Mouse (Mus musculus): Measurements from ENCODE around the gene Cc2d2b.

Gene Cc2d2b

DNA sequence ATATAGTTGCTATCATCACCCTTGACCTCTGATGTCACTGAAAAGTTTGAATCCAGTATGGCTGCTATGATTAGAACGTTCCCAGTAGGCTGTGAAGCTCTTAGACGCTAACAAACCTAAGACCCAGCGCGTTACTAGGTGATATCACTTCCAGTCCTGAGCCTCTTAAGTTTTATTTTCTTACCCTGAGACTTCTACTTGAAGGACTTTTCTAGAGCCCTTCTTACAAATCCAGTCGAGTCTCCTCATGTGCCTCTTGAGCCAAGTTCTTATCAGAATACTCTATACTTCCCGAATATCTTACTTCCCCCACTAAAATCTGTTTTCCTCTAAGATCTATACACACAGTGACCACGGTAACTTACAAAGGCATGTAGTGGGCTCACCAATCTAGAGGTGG, 89.7 kb downstream of the Cc2d2b start:
- no peak for DNase-seq

DNA sequence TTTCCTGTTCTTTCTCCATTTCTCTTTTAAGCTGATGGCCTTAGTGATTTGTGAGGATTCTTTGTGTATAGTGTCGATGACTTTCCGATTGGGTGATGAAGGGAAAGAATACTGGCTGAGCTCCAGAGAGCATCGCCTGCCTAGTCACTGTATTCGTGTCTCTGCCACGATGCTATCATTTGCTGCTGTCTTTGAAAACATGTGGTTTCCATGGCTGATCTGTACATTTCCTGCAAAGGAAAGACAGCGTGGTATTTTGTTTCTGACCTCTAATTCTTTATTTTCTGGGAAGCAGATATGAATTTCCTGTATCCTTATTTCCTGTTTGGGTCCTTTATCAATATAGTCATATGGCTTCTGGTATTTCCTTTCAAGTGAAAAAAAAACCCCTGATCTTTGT, 91.8 kb downstream of the Cc2d2b start:
- DNase-seq = no peak

DNA sequence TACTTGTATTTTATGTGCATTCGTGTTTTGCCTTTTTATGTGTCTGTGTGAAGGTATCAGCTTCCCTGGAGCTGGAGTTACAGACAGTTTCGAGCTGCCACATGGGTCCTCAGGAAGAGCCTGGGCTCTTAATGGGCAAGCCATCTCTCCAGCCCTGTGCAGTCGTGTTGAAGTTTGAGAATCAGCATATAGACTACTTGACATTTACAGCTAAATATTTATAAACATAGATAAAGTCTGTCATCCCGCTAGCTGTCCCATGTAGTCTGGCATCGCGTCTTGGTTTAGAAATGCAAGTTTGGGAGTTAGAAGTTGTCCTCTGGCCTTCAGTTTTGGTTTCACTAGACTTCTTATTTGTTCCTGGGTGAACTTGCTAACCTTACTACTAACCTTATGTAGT, 92.5 kb downstream of the Cc2d2b start:
- no peak for DNase-seq

DNA sequence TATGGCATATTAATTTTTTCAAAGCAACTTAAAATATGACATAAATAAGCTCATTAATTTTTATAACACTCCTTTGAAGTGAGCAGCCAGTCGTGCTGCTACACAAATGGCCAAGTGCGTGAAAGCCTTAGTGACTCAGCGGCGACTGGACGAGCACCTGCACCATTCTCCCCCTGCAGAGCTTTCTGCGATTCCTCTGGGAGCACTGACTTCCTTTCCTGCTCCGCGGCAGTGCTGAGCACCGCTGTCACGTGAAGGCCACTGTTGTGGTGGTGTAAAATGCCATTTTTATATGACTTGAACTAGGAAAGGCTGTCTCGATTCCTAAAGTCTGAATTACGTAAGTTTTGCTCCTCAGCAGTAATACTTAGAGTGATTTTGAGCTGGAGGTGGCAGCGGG, 93.0 kb downstream of the Cc2d2b start:
- no peak for DNase-seq

DNA sequence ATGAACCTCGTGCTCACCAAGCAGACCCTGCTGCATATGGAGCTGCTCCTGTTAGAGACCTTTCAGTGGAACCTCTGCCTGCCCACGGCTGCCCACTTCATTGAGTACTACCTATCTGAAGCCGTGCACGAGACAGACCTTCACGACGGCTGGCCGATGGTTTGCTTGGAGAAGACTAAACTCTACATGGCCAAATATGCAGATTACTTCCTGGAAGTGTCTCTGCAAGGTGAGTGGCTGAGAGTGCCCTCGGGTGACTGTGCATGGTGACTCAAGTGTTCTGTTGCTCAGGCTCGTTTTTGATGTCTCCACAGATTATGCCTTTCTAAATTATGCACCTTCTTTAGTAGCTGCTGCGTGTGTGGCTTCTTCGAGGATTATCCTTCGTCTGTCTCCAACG, 96.2 kb downstream of the Cc2d2b start:
- DNase-seq = no peak

DNA sequence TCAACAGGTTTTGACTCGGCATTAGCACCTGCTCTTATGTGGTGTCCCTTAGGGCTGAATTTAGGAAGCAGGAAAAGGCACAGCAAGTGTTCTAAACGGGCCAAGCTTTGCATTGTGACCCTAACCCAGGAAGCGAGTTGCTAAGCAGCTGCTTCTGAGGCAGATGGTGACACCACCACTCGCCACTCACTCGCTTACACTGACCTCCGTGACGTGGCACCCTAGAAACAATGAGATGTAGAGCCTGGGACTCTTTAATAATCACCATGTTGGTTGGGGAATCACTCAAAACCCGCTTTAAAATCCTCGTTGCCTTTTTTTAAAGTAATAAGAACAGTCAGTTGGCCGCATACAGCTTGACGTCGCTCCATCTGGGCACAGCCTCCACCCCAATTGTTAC, 100.8 kb downstream of the Cc2d2b start:
- DNase-seq = no peak

DNA sequence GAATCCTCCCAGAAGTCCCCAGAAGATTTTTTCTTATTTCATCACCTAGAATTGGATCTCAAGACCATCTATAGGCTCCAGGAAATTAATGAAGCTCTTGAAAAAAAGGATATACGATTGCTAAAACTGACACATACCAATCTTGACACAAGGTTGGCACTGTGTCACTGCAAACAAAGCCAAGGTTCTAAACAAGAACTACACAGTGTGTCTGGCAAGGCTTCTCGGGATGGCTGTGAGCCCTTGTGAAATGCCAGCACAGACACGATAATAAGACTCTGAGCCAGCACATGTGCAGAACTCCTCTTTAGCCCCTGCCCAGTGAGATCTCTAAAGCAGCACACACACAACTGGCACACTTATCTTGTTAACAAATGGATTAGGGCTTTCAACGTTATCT, 111.0 kb downstream of the Cc2d2b start:
- DNase-seq = no peak

DNA sequence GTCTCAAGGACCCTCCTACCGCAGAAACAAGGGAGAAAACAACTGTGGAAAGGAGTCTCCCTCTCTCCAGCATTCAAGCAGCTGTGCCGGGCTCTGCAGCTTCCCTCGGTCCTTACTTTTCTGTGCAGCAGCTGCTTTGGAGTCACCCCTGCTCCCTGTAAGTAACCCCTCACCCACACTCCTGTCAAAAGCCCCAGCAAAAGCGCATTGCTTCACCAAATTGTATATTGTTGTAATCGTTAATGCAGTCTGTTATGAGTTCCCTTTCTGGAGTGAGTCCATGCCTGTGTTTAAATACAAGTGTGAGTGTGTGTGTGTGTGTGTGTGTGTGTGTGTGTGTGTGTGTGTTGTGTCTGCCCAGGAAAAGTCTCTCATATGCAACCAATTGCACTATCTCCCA, 119.7 kb downstream of the Cc2d2b start:
- DNase-seq = no peak

DNA sequence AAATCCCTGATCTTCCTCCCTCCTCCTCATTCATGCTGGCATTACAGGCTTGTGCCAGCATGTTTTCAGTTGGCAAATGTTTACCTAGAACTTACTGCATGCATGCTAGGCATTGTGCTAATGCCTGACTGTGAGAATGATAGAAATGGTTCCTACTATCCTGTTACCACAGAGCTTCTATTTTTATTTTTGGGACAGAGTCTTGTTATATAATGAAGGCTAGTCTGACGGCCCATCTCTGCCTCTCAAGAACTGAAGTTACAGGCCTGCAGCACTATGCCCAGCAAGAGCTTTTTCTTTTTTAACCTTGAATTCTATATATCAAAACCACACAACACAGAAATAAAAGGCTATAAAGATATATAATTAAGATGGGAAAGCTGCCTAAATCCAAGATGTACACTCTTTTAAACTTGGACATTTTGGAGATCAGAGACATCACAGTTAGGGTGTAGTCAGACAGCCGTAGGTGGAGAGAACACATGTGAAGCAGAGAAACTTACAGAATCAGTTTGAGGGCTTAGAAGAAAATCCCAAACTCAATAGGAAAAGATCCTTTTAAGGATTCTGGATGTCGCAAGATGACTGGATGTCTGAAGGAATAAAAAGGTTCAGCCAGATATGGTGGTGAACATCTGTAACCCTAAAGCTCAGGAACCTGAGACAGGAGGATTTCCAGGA, 121.0 kb downstream of the Cc2d2b start:
- DNase-seq = no peak

DNA sequence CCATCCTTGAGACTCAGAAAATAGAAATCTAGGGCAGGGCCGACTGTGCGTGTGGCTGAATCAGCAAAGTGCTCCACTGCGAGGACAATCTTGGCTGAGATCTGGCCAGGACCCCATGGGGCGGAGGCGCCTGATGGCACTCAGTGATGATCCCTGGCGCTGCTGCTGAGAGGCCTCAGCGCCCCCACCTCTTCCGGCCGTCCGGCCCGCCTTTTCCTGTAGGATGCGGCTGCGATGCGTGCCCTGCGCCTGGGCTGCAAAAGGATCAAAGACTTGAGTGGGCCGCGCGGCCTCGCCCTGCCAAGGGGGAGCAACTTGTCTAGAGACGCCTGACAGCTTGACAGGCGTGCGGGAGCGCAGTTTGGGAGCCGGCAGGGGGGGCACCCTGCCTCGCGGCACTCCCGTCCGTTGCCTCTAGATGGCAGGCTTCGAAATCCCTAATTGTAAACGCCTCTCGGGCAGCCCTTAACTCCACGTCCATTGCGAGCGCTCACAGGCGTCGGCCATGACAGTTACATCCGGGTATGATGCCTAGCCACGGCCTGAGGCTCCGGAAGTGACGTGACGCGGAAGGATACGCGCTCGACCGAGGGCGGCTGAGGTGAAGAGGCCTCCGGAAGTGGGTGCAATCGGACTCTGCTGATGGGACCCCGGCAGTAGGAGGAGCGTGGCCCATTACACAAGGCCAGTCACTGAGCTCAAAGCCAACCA, 124.6 kb downstream of the Cc2d2b start:
- DNase-seq = peak; percentile 99
